Mouse (Mus musculus) monocyte, adult 59 days (primary cell): ENCODE results near the gene Atg13. TPM values are rescaled to one million over a fixed set of nuclear protein-coding genes. Genes with fewer than 3 reads are reported as not detected.

Experiments
- total RNA-seq, 2 experiments: library from RNA; stranded (reverse); gene quantifications; one replicate each; pipeline ENCODE4 v1.2.4; 2023

Atg13 gene
- total RNA-seq = 10 to 100 TPM; 36.4 to 36.5 TPM

GRCm38 (mm10) chr2:91710272-91711234 lies at the start of gene Atg13, which contains the start of gene Harbi1:
Gene Atg13, minus strand, starts transcription at chr2:91710576.
Gene Harbi1, plus strand, starts transcription at chr2:91710852.

DNA sequence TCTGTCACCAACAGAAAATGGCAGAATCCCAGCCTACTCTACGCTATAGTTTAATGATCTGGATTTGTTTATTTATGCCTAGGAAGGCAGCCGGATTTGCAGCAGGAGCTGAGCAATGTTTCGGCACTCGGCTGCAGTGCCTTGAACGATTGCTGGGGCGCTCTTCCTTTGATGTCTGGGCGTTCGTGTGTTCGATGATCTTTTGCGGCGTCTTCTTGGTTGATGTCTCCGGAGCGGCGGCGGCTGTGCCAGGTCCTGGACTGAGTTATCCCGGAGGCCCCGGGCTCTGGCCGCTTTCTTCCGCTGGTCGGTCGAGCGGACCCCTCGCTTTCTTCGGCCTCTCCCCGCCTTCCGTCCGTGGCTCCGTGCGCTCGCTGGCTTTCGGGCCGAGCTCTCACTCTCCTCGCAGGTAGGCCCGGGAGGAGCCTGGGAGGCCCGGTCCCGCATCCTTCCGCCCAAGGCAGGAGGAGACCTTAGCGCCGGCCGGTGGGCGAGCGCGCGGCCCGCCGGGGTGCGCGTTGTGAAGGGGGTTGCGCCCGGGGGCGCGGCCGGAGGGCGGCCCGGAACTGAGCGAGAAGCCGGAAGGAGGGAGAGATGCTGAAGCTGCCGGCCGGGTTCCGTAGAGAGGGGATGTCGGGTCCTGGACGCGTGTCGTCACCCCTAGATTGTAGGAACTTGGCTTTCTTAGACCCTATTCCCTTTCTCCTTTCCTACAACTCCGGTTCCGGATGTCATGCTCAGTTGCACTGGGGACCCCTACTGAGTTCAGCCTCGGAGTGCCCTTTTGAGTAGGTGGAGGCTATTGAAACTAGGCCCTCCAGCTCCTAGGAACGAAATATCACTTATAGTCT lies 19.8 kb upstream of the Atg13 start, which contains the start of gene Ambra1:
Ambra1 (plus strand) TSS at position 164 of the 851 bp plus-strand sequence.

DNA sequence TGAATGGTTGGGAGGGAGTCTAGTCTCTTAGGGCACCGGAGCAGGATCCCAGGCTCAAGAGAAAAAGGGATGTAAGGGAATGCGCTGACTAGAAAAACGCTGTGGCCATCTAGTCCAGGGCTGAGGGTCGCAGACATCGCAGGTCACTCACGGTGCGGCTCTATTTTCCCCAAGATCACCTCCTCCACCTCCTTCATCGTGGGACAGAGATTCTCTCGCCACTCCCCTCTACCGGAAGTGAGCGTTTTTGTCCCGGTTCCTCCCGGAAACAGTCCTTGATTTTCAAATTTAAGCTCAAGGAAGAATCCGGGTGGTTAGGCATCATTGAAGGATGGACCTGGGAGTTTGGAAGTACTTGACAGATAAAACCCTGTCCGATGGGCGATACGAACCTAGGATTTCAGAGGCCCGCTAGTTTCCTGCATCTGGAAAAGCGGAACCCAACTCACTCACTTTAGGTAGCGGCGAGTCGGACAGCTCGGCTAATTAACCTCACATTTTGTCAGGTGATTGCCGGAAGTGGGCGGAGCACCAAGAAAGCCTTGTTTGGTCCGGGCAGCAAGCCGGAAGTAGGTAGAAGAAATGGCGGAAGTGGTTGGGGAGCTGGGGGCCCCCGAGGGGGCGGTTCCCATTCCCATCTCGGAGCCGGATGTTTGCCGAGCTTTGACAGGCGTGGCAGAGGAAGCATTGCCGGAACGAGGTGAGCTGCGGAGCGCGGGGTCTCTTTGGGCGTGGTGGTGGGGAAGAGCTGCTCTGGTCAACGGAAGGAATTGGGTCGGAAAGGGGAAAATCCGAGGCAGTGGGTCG lies 60.6 kb downstream of the Atg13 start, which contains the start of the genes Zfp408 and Arhgap1:
Zfp408 (minus strand) TSS at position 239 of the 807 bp plus-strand sequence.
Arhgap1 (plus strand) TSS at position 308 of the 807 bp plus-strand sequence.

GRCm38 (mm10) chr2:91636229-91636628 lies 74.1 kb downstream of the Atg13 start, which contains the start of gene F2:
Gene F2, minus strand, starts transcription at chr2:91636414.

Other genes with a start within 250 kb of the Atg13 start
- gene Ckap5, start 183.8 kb downstream of the Atg13 start, total RNA-seq = 10 to 100 TPM; 23.7 to 27.5 TPM
- gene F2, start 74.2 kb downstream of the Atg13 start, total RNA-seq = under 1 TPM; 0.24 to 0.58 TPM
- gene Zfp408, start 60.8 kb downstream of the Atg13 start, total RNA-seq = 10 to 100 TPM; 11.9 to 16.7 TPM
- gene Arhgap1, start 60.7 kb downstream of the Atg13 start, total RNA-seq = 10 to 100 TPM; 89.2 to 94.6 TPM
- 1 to 10 TPM; 4.9 to 5.7 TPM for gene Harbi1, start 276 bp upstream of the Atg13 start, total RNA-seq
- 10 to 100 TPM; 52.2 to 54.8 TPM for gene Ambra1, start 19.6 kb upstream of the Atg13 start, total RNA-seq
- gene Chrm4, start 216.7 kb upstream of the Atg13 start, total RNA-seq = under 1 TPM; 0.34 to 0.85 TPM
- 1 to 10 TPM; 1.4 to 3.0 TPM for gene Mdk, start 221.7 kb upstream of the Atg13 start, total RNA-seq
- gene Gm9821, start 235.1 kb upstream of the Atg13 start, total RNA-seq = not detected